Mouse (Mus musculus) NIH3T3 (cell line): Measurements from ENCODE around the gene Arid3a.

Source experiments
- DNase-seq: peaks from one replicate; pipeline ENCODE4 v3.0.0-alpha.2; 2012; ENCODE audit warnings: low read depth

Gene Arid3a

DNA sequence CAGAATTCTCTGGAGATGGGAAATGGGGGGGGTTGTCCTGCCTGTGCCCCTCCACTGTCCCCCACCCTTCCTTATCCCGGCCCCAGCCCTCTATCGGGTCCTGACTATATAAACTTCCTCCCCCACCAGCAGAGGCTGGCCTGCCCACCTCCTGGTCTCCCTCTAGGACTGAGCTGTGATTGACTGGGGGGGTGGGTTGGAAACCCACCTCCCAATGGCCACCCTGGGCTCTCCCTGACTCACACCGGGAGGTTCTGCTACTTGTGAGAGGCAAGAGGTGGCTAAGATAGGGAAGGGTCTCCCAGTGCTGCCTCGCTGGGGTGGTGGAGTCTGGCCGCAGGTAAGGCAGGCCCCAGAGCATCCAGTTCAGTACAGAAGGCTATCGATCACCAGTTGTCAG lies 20.7 kb downstream of the Arid3a start:
- DNase-seq: no peak

DNA sequence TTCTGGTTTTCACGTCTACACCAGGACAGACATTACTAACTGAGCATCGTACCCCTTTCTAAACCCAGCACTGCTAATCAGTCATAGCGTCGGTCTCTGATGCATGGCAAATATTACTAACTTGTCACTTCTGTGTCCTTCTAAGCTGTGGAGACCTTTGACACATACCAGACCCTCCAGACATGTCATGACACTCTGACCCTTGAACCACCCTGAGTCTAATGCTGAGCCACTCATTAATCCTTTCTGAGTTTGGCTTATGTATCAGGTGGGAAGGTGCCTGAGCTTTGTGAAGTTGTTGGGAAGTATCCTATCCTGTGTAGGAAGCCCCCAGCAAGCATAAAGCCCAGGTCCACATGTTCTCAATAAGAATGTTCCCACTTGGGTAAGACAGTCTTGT lies 23.0 kb downstream of the Arid3a start:
- no peak for DNase-seq

DNA sequence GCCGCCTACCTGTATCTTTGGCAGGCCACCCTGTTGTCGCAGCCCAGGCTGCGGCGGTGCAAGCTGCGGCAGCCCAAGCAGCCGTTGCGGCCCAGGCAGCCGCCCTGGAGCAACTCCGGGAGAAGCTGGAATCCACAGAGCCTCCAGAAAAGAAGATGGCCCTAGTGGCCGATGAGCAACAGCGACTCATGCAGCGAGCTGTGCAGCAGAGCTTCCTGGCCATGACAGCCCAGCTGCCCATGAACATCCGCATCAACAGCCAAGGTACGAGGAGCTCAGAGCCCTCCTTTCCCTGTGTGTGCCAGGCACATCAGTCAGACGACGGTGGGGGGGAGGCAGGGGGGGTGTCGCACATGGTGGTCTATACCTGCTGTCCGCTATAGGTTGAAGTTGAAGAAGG lies 23.8 kb downstream of the Arid3a start:
- no peak for DNase-seq

DNA sequence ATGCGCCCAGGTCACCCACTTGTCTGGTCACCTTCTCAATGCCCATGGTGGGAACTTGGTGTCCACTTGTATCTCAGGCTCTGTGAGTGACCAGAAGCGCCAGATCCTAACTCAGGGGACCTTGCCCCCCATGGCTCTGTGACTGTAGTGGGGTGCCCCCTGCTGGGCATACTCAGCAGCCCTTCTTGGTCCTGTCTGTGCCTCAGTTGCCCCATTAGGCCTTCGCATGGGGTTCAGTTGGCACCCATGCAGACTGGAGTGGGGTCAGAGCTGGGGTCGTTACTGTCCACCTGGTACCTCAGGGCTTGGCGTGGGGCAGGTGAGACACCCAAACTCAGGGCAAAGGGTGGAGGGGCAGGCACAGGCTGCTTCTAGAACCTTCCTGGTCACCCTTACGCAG lies 27.1 kb downstream of the Arid3a start:
- peak; percentile 53 for DNase-seq

DNA sequence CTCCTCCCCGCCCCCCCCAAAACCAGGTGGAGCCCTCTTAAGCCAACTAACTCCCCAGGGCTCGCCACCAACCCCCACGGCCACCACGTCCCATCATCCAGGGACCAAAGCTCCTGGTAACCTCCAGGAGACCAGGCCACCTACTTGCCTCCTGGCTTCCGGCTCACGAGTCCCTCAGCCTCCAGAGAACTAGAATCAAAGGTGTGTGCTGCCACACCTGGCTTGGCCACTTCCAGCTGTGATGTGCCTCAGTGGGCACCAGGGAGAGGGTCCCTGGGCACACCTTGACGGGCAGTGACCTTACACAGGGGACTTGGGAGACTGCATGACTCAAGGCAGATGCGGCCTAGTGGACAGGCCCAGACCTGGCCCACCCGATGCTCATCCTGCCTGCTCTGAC lies 28.8 kb downstream of the Arid3a start:
- no peak for DNase-seq

DNA sequence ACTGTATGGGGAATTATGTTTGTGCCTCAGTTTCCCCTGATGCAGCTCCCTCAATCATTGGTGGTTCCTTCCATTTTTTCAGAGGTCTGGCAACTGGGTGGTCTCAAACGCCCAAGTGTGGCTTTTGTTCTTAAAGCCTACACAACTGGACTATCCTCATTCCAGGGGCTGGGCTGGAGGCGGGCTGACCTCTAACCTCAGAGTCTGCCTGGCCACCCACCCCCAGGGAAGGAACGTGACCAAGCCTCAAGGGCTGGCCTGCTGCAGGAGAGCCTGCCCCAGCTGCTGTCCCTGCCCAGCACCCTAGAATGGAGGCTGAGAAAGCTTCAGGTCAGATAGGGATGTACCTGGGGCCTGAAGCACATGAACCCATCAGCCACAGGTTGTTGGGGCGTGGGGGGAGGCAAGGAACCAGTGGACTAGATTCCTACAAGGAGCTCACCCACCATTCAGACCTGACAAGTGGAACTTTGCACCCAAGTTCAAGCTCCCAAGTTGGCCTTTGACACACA lies 29.9 kb downstream of the Arid3a start:
- DNase-seq: no peak

DNA sequence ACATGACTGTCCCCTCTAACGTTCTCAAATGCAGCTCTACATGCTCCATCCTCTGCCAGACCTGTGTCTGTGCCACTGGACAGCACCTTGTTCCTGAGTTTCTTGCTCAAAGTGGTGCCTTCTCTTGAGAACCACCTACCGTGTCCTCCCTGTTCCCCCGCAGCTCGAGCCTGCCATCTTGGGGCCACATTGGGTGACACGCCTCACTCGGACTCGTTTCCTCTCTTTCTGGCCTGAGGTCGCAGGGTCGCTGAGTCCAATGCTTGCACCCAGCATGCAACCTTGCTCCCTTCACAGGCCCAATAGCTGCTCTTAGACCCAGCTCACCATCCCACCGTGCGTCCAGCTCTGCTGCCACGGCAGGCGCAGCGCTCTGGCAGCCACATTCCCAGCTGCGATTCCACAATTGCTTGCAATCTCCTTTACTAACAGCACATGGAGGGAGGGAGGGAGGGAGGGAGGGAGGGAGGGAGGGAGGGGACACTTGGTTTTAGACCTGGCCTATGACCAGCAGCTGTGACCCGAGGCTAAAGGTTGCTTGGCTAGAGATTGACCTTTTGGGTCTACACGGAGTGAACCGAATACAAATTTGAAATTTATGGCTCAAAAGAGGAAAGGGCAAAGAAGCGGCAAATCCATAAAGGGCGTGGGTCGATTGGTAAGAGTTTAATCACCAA lies 31.4 kb downstream of the Arid3a start:
- peak; percentile 87 for DNase-seq

DNA sequence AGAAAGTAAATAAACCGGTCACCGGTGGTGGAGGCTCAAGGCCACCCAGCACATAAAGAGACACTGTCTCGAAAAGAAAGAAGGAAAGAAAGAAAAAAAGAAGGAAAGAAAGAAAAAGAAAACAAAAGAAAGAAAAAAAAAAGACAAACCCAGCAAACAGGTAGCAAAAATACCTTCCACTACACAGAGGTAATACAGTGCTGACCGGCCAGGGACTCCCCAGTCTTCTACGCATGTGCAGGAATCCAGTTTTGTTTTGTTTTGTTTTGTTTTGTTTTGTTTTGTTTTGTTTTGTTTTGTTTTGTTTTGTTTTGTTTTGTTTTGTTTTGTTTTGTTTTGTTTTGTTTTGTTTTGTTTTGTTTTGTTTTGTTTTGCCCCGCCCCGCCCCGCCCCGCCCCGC lies 32.6 kb downstream of the Arid3a start:
- peak; percentile 23 for DNase-seq

DNA sequence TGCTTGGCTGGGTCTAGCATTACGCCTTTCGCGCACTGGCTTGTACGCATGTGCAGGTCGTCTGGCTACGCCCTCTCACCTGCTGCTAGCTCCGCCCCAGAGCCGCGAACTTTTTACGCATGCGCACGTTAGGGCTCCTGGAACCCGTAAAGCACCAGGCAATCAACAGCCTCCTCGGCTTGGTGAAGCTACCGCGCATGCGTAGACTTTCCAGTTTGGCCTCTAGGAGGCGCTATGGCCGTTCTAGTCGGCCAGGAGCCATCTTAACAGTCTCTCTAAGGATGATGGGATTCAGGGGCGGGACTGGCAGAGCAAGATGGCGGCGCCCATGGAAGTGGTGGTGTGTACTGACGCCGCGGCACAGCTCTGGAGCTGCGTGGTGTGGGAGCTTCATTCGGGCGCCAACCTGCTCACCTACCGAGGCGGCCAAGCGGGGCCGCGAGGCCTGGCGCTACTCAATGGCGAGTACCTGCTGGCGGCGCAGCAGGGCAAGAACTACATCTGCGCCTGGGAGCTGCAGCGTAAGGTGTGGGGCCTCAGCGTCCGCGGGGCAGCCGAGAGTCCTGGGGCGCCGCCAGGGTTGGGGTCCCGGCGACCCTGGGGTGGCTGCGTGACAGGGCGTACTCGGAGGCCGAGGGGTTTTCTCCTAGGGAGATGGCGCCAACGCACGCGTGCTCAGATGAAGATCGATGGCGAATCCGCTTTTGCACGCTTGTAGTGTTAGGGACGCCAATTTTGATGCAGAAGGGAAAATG lies 33.2 kb downstream of the Arid3a start, which contains the start of gene Wdr18:
TSS of gene Wdr18 (plus strand) at position 306 of the 755 bp plus-strand sequence.
- peak; percentile 100 for DNase-seq

DNA sequence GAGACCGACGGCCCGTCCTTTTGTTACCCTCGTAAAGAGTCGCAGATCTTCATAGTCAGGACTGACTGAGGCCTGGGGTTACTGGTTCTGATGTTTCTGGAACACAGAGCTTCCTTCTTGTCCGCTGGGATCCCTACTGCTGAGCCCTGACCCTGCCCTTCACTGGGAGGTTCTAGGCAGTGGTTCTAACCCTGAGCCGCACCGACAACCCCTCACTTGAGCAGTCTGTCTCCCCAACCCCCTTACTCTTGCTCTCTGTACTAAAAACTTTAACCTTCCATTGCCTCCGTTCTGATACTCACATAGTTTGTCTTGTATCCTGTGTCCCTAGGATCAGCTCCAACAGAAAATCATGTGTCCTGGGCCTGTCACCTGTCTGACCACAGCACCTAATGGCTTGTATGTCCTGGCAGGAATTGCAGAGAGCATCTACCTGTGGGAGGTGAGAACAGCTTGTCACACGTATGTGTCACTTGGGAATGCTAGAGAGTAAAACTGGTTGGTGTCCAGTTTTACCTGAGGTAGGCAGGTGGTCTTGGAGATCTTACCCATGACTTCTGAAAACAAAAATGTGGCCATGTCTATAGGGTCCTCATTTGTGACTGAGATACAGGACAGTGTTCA lies 33.9 kb downstream of the Arid3a start:
- no peak for DNase-seq

DNA sequence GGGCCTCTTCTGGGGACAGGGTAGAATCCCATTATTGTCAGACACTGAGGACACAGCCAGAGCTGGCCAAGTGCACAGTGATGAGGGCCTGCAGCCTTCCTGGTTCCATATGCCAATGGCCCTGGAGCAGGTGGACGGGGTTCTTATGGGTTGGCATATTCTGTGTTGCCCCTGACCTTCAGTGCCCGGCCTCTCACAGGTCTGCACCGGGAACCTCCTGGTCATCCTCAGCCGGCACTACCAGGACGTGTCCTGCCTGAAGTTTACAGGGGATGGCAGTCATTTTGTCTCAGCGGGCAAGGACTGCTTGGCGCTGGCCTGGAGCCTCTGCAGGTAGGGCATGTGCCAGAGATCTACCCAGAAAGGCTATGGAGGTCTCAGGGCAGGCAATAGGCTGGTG lies 37.9 kb downstream of the Arid3a start:
- DNase-seq: no peak

DNA sequence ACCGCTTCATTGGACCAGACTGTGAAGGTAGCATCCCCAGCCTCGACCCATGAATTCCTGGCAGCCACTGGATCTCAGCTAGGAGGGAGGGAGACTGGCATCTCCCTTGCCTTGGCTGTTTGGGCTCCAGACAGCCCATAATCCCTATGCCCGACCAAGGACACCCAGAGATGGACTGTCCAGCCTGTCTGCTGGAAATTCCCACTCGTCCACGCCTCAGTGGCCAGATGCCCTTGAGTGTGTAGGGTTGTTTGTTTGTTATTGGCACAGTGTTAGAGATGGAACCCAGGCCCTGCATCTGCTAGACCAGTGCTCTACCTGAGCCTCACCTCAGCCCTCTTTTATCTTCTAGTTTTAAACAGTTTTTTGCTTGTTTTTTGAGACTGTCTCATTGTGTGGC lies 38.5 kb downstream of the Arid3a start:
- no peak for DNase-seq

DNA sequence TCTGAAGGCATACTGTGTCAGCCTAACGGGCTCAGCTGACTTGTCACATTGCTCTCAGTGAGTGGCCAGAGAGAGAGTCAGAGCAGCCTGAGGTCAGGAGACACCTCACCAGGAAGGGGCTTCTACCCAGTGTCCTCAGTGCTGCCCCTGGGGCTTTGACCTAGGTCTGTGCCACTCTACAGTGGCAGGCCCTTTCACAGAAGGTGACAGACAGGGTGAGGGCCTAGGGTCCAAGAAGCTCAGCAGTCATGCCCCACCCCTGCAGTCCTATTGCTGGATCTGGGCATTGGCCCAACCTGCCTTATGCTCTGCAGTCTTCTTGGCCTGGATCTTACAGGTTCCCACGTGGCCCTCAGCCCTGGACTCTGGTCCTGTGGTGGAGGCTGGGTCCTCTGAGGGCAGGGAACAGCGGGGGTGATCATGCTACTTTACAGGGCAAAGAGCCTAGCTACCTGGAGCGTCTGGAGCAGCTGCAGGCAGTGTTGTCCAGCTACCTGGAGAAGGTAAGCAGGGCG lies 40.1 kb downstream of the Arid3a start:
- DNase-seq: no peak

DNA sequence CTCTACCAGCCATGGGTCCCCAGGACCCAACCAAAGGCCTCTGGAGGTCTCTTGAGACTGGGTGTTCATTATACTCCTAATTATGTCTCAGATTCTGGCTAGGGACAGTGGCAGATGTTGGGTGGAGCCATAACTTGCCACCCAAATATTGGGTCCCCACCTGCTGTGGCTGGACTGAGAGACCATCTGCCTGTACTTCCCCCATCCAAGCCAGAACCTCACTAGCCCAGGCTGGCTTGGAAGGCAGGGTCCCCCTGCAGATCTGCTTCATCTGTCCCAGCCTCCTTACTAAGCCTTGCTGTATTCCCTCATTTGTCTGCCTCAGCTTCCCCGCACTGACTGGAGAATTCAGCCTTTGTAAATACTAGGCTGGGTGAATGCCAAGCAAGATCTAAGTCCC lies 41.3 kb downstream of the Arid3a start:
- DNase-seq: no peak

DNA sequence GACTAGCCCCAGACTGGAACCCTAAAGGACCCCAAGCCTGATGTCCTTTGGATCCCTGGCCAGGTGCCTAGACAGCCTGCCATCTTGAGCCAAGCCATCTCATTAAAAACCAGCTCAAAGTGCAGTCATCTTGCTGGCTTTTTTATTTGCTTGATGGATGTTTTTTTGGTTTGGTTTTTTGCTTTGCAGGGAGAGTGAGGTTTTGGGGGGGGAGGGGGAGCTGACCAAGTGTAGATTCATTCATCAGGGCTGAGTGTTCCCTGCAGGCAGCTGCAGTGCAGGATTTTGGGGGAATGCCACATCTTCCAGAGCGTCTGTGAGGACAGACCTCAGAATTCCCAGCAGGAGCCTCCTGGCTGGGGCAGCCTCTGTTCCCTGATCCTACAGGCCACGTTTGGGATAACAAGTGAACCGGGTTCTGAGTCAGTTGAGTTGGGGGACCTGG lies 42.3 kb downstream of the Arid3a start:
- peak; percentile 85 for DNase-seq

DNA sequence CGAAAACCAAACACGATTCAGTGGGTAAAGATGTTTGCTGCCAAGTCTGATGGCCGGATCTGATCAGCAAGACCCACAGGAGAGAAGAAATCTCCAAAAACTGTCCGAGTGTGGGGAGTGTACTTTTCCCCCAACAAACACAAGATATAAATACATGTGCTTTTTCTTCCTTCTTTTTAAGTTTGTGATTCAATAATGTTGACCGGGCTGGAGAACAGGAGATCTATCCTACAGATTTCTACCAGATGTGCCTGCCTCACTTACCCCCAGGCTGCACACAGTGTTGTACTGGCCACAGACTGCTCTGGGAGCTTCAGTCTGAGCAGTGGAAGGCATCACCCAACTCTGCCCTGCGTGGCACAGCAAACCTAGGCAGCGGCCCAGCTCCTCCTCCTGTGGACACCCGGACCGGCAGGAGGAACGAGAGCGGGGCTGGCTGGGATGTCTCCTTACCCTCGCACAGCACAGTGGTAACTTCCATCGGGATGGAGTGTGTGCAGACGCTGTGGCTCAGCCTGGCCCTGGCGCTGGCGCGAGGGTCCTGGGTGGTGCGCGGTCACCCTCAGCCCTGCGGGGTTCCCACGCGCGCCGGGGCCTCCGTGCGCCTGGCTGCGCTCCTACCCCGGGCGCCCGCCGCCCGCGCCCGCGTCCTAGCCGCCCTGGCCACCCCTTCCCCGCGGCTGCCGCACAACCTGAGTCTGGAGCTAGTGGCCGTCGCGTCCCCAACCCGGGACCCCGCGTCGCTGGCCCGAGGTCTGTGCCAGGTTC lies 43.8 kb downstream of the Arid3a start, which contains the start of gene Grin3b:
TSS of gene Grin3b (plus strand) at position 301 of the 768 bp plus-strand sequence.
- no peak for DNase-seq

DNA sequence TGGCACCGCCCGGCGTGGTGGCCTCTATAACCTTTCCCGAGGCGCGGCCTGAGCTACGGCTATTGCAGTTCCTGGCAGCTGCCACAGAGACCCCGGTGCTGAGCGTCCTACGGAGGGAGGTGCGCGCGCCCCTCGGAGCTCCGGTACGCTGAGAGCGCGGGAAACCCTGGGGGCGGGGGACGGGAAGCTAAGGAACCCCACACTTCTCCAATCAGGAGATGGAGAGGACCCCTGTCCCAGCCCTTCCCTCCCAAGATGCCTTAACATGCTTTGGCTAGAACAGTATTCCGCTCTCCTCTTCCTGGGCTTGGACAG lies 44.3 kb downstream of the Arid3a start:
- no peak for DNase-seq

DNA sequence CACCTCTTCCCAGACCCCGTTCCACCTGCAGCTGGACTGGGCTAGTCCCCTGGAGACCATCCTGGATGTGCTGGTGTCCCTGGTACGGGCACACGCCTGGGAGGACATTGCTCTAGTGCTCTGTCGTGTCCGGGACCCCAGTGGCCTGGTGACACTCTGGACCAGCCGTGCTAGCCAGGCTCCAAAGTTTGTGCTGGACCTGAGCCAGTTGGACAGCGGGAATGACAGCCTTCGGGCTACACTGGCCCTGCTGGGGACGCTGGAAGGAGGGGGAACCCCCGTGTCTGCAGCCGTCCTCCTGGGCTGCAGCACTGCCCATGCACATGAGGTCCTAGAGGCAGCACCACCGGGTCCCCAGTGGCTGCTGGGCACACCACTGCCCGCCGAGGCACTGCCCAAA lies 46.0 kb downstream of the Arid3a start:
- no peak for DNase-seq

DNA sequence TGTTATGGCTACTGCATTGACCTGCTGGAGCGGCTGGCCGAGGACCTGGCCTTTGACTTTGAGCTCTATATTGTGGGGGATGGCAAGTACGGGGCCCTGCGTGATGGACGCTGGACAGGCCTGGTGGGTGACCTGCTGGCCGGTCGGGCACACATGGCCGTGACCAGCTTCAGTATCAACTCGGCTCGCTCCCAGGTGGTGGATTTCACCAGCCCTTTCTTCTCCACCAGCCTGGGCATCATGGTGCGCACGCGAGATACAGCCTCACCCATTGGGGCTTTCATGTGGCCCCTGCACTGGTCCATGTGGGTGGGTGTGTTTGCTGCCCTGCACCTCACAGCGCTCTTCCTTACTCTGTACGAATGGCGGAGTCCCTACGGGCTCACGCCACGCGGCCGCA lies 47.2 kb downstream of the Arid3a start:
- no peak for DNase-seq

DNA sequence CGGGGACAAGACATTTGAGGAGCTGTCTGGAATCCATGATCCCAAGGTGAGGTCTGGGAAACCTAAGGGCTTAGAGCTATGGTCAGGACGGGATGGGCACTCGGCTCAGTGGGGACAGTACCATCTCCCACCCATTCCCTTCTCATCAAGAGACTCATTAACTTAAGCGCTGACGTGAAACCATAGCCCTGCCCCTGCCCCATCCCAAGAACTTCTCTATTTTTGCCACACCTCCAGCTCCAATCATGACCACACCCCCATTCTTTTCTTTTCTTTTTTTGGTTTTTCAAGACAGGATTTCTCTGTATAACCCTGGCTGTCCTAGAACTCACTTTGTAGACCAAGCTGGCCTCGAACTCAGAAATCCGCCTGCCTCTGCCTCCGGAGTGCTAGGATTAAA lies 47.8 kb downstream of the Arid3a start:
- DNase-seq: no peak

DNA sequence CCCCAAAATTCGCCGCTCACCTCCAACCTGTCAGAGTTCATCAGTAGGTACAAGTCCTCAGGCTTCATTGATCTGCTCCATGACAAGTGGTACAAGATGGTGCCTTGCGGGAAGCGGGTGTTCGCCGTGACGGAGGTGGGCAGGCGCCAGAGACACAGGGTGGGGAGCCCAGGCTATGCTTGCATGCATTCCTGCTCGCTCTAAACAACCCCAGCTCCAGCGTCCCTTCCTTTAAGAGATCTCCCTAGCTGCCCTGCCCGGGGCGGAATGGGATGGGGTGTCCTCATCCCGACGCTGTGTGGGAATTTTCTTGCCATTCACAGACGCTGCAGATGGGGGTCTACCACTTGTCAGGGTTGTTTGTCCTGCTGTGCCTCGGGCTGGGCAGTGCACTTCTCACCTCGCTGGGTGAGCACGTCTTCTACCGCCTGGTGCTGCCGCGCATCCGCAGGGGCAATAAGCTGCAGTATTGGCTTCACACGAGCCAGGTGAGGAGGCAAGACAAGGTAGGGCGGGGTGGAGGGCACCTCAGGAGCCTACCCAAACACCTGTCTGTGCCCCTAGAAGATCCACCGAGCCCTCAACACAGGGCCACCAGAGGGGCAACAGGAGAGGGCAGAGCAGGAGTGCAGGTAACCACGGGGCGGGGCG lies 49.4 kb downstream of the Arid3a start:
- DNase-seq: no peak

DNA sequence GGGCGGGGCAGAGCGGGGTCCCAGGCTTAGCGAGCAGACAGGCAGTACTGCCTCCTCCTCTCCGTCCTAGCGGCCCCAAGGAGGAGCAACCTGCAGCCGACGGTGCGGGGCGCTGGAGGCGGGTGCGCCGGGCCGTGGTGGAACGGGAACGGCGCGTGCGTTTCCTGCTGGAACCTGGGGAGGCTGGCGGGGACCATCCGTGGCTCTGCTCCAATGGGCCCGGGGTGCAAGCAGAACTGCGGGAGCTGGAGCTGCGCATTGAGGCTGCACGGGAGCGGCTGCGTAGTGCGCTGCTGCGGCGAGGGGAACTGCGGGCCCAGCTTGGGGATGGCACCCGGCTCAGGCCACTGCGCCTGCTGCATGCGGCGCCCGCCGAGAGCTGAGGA lies 49.9 kb downstream of the Arid3a start:
- no peak for DNase-seq
